ENCODE assay signal across 26 mouse cellular contexts in the genomic region with DNA sequence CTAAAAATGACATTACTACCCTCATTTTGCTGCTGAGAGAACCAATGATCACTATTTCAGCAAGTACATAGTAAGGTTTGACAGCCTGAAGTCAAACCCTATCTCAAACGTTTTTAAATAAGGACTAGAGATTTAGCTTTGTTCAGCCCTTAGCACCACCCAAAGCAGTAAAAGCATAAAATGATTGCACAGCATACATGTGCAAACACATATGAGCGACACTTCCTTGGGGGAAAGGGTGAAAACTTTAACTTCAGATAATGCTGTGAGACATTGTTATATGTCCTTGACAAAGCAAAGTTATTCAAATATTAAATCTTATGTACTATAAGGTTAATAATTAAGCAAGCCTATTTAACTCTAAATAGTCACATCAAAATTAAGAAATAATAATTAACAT. TPM values are rescaled to one million over a fixed set of nuclear protein-coding genes. Genes with fewer than 3 reads are reported as not detected.
DNase-seq lines count a peak whose midpoint lies in the region; ATAC-seq and TF ChIP-seq lines count a peak whose summit lies in the region.
"Had no signal": no experiment of that assay in that cellular context is flagged by ENCODE, and none has a peak within 500 bp of the region (broad histone marks: within the 10 kb centered on the region; RNA-seq: fewer than 3 reads in every experiment).

No protein-coding gene starts in this region.

- H3K9me3 ChIP-seq in intestine, embryonic 15.5 days, result no peaks in the 10 kb centered on the region
- H3K9me3 ChIP-seq in intestine, postnatal 0 days (ENCODE audit: control insufficient read depth), result no peaks in the 10 kb centered on the region
- no peaks in the 10 kb centered on the region for H3K9me3 ChIP-seq in stomach, embryonic 15.5 days
- H3K9me3 ChIP-seq in stomach, postnatal 0 days (ENCODE audit: control insufficient read depth, low read length), result no peaks in the 10 kb centered on the region
- H3K9me3 ChIP-seq: embryonic facial prominence, embryonic 13.5 days; embryonic facial prominence, embryonic 15.5 days; forebrain, embryonic 10.5 days; forebrain, embryonic 12.5 days had no signal

- H3K4me2 ChIP-seq in intestine, embryonic 15.5 days (replicated peaks), result 0 out of 2 replicates have a peak overlapping the region, but pooled peaks have one; percentile 24
- H3K4me2 ChIP-seq in intestine, postnatal 0 days (replicated peaks; ENCODE audit: low read depth), result peak overlapping the region; percentile 54
- no peak overlapping the region for H3K4me2 ChIP-seq in stomach, embryonic 15.5 days
- H3K4me2 ChIP-seq in stomach, postnatal 0 days (replicated peaks; ENCODE audit: low read depth), result no peak overlapping the region
- H3K4me2 ChIP-seq: embryonic facial prominence, embryonic 13.5 days; embryonic facial prominence, embryonic 15.5 days; forebrain, embryonic 12.5 days had no signal

- H3K27ac ChIP-seq in intestine, embryonic 15.5 days, result peak overlapping the region; percentile 74; the same call in 1 of the 2 replicates
- peak overlapping the region; percentile 15; the same call in 1 of the 2 replicates for H3K27ac ChIP-seq in intestine, postnatal 0 days (ENCODE audit: low read depth, low read length)
- H3K27ac ChIP-seq in stomach, embryonic 15.5 days, result peak overlapping the region; percentile 9; the same call in 1 of the 2 replicates
- no peak overlapping the region; the same call in 1 of the 2 replicates for H3K27ac ChIP-seq in stomach, postnatal 0 days (replicated peaks)
- H3K27ac ChIP-seq: embryonic facial prominence, embryonic 13.5 days; embryonic facial prominence, embryonic 15.5 days; forebrain, embryonic 10.5 days; forebrain, embryonic 12.5 days had no signal

- H3K4me3 ChIP-seq in intestine, embryonic 15.5 days (replicated peaks), result no peak overlapping the region
- H3K4me3 ChIP-seq in intestine, postnatal 0 days (ENCODE audit: low read depth, low read length), result no peak overlapping the region
- H3K4me3 ChIP-seq in stomach, embryonic 15.5 days (replicated peaks), result no peak overlapping the region
- H3K4me3 ChIP-seq in stomach, postnatal 0 days (ENCODE audit: low read depth, low read length), result no peak overlapping the region
- H3K4me3 ChIP-seq: embryonic facial prominence, embryonic 13.5 days; embryonic facial prominence, embryonic 15.5 days; erythroblast, embryonic 14.5 days; forebrain, embryonic 10.5 days; forebrain, embryonic 12.5 days had no signal

- H3K36me3 ChIP-seq in intestine, embryonic 15.5 days, result no peaks in the 10 kb centered on the region
- H3K36me3 ChIP-seq in intestine, postnatal 0 days (ENCODE audit: control insufficient read depth, insufficient read depth), result no peaks in the 10 kb centered on the region
- H3K36me3 ChIP-seq in stomach, embryonic 15.5 days, result no peaks in the 10 kb centered on the region
- no peaks in the 10 kb centered on the region for H3K36me3 ChIP-seq in stomach, postnatal 0 days (ENCODE audit: control insufficient read depth, insufficient read depth, low read length)
- H3K36me3 ChIP-seq: embryonic facial prominence, embryonic 13.5 days; embryonic facial prominence, embryonic 15.5 days; forebrain, embryonic 10.5 days; forebrain, embryonic 12.5 days had no signal

- 46% methylated on average over 2 of the region's 2 CpGs for WGBS in intestine, embryonic 15.5 days
- WGBS in intestine, postnatal 0 days, result 30% methylated on average over 2 of the region's 2 CpGs
- 40% methylated on average over 2 of the region's 2 CpGs for WGBS in stomach, embryonic 15.5 days
- WGBS in stomach, postnatal 0 days, result 43% methylated on average over 2 of the region's 2 CpGs

- DNase-seq in stomach, postnatal 0 days (ENCODE audit: low spot score), result no peak
- no peak for DNase-seq in T-cell, adult 2 months (ENCODE audit: low spot score)
- DNase-seq in urinary bladder, postnatal 4 days (ENCODE audit: low spot score in 2 of 2), result no peak
- no peak for DNase-seq in layer of hippocampus, adult 9-11 months
- DNase-seq: adrenal gland, adult 8-10 months; adrenal gland, postnatal 14 days; adrenal gland, postnatal 36 days; cerebellum, adult 11 months; cerebellum, adult 18-20 months; cerebellum, adult 8-10 months; cerebellum, adult 9-11 months; cerebellum, postnatal 14 days; cerebellum, postnatal 36 days; embryo, embryonic 11 days had no signal

- no peaks in the 10 kb centered on the region for H3K27me3 ChIP-seq in intestine, embryonic 15.5 days (replicated peaks)
- no peaks in the 10 kb centered on the region for H3K27me3 ChIP-seq in intestine, postnatal 0 days (replicated peaks; ENCODE audit: control insufficient read depth, insufficient read depth, low read length)
- H3K27me3 ChIP-seq in stomach, embryonic 15.5 days (replicated peaks), result no peaks in the 10 kb centered on the region
- H3K27me3 ChIP-seq in stomach, postnatal 0 days (ENCODE audit: control insufficient read depth, insufficient read depth, low read length), result no peaks in the 10 kb centered on the region
- H3K27me3 ChIP-seq: embryonic facial prominence, embryonic 13.5 days; embryonic facial prominence, embryonic 15.5 days; forebrain, embryonic 12.5 days had no signal

- peak; percentile 88 for ATAC-seq in intestine, embryonic 15.5 days
- peak; percentile 61 for ATAC-seq in intestine, postnatal 0 days
- ATAC-seq in stomach, embryonic 15.5 days (ENCODE audit: insufficient read depth, low FRiP score, low read depth), result peak; percentile 82
- ATAC-seq in stomach, postnatal 0 days (ENCODE audit: low FRiP score, low TSS enrichment), result peak; percentile 84
- ATAC-seq in cerebellum, adult (ENCODE audit: insufficient number of reproducible peaks, low FRiP score, low TSS enrichment), result no peak
- ATAC-seq: activated CD4-positive, CD25-positive, alpha-beta regulatory T cell, adult 4 months; forebrain, embryonic 14.5 days; forebrain, embryonic 16.5 days had no signal

- no peak for TF ChIP-seq CTCF in intestine, postnatal 0 days (IDR thresholded peaks at IDR 0.05; ENCODE audit: low read depth)
- TF ChIP-seq CTCF in stomach, postnatal 0 days (IDR thresholded peaks at IDR 0.05; ENCODE audit: low read depth), result no peak

- H3K4me1 ChIP-seq in intestine, embryonic 15.5 days (replicated peaks), result no peaks in the 10 kb centered on the region
- H3K4me1 ChIP-seq in intestine, postnatal 0 days (replicated peaks; ENCODE audit: control insufficient read depth, insufficient read depth, low read length), result no peaks in the 10 kb centered on the region; the same call in none of the 2 replicates
- H3K4me1 ChIP-seq in stomach, embryonic 15.5 days, result no peaks in the 10 kb centered on the region
- no peaks in the 10 kb centered on the region for H3K4me1 ChIP-seq in stomach, postnatal 0 days (replicated peaks; ENCODE audit: control insufficient read depth, insufficient read depth)
- H3K4me1 ChIP-seq: embryonic facial prominence, embryonic 13.5 days; embryonic facial prominence, embryonic 15.5 days; forebrain, embryonic 10.5 days; forebrain, embryonic 12.5 days had no signal

- no peak overlapping the region for H3K9ac ChIP-seq in intestine, embryonic 15.5 days
- no peak overlapping the region for H3K9ac ChIP-seq in intestine, postnatal 0 days (ENCODE audit: low read depth, low read length)
- no peak overlapping the region for H3K9ac ChIP-seq in stomach, embryonic 15.5 days
- no peak overlapping the region for H3K9ac ChIP-seq in stomach, postnatal 0 days (ENCODE audit: low read length)
- H3K9ac ChIP-seq: embryonic facial prominence, embryonic 13.5 days; embryonic facial prominence, embryonic 15.5 days; forebrain, embryonic 12.5 days had no signal

- TF ChIP-seq EP300 in stomach, postnatal 0 days (optimal IDR thresholded peaks at IDR 0.05), result no peak

RNA-seq across cellular contexts. Expression of gene Cobll1, which starts 18.2 kb away (rescaled TPM):
- polyA plus RNA-seq in intestine, embryonic 15.5 days (2015; fragmentation: Nextera tagmentation; extraction: Ambion mirVana), result 19.9 and 21.9 TPM in 2 replicates
- polyA plus RNA-seq in intestine, postnatal 0 days (2015; fragmentation: Nextera tagmentation; extraction: Ambion mirVana), result 14.2 and 17.3 TPM in 2 replicates
- polyA plus RNA-seq in stomach, embryonic 15.5 days (2015; fragmentation: Nextera tagmentation; extraction: Ambion mirVana), result 14.3 and 16.2 TPM in 2 replicates
- polyA plus RNA-seq in stomach, postnatal 0 days (2015; fragmentation: Nextera tagmentation; extraction: Ambion mirVana), result 9.3 and 10.3 TPM in 2 replicates
- polyA plus RNA-seq: erythroblast, embryonic 14.5 days had no signal

Comparison
In these comparisons a context has a peak if more than half of its experiments do, and no peak if none do; other contexts are left out.
1. H3K4me2 ChIP-seq: peak in intestine, embryonic 15.5 days (single experiment) and intestine, postnatal 0 days (single experiment); none in stomach, embryonic 15.5 days (single experiment) and stomach, postnatal 0 days (single experiment).